Mouse (Mus musculus): ENCODE results near the gene Psmc3. TPM values are rescaled to one million over a fixed set of nuclear protein-coding genes. Genes with fewer than 3 reads are reported as not detected.

Psmc3 gene
- total and polyA plus RNA-seq, 3 experiments: 214 to 284 (median 257) TPM

GRCm38 (mm10) chr2:91069306-91070000 lies 15.6 kb downstream of the Psmc3 start:
- H3K4me1 ChIP-seq (ENCODE audit: control insufficient read depth in 1 of 2, insufficient read depth in 2 of 2): peaks cover 20 to 35% of the 10 kb centered on the region in 2 experiments
- H3K79me2 ChIP-seq (replicated peaks; ENCODE audit: control insufficient read depth, extremely low read depth, insufficient read depth, poor library complexity, severe bottlenecking): no peaks in the 10 kb centered on the region
- peak overlapping the region; percentile 71 to 89 (median 75) for H3K4me3 ChIP-seq (replicated peaks in 1 of 3; ENCODE audit: low read depth in 2 of 3, low read length in 2 of 3, poor library complexity in 1 of 3)
- H3K27ac ChIP-seq (ENCODE audit: insufficient read depth, low read depth): no peak overlapping the region
- H3K36me3 ChIP-seq (replicated peaks in 1 of 2; ENCODE audit: control insufficient read depth in 1 of 2, insufficient read depth in 1 of 2, low read length in 1 of 2): peaks cover 13 to 34% of the 10 kb centered on the region in 2 experiments
- H3K9ac ChIP-seq (ENCODE audit: insufficient read depth, low read depth): peak overlapping the region; percentile 54
- H3K27me3 ChIP-seq (replicated peaks): no peaks in the 10 kb centered on the region
- H3K9me3 ChIP-seq (replicated peaks; ENCODE audit: low read length): no peaks in the 10 kb centered on the region
- no peak for TF ChIP-seq JUND (conservative IDR thresholded peaks at IDR 0.05; ENCODE audit: low read depth, low read length)
- peak overlapping the region; percentile 52 for H3K4me2 ChIP-seq (ENCODE audit: insufficient read depth, low read depth, poor library complexity, severe bottlenecking)
- no peak for DNase-seq (ENCODE audit: extremely low read depth)
- in situ Hi-C loops (cut with MboI; ENCODE audit: low pct_ligation_motif_present, low pct_unique_long_range_greater_than_20kb, low sequenced_read_pairs): no loop called here
- dilution Hi-C loops (cut with MboI; ENCODE audit: extremely low pct_ligation_motif_present, extremely low pct_unique_long_range_greater_than_20kb, low sequenced_read_pairs): no loop called here

- Histone ChIP-seq H3K9ac (ENCODE audit: insufficient read depth, low read depth) (peak within 1 kb of the TSS; percentile 54), H3K4me3 (replicated peaks in 1 of 3; ENCODE audit: low read depth in 2 of 3, low read length in 2 of 3, poor library complexity in 1 of 3) (peak within 1 kb of the TSS; percentile 71 to 89 (median 75)), H3K9me3 (replicated peaks; ENCODE audit: low read length) (no peaks in the 10 kb centered on the region), H3K4me2 (ENCODE audit: insufficient read depth, low read depth, poor library complexity, severe bottlenecking) (peak within 1 kb of the TSS; percentile 52), H3K36me3 (replicated peaks in 1 of 2; ENCODE audit: control insufficient read depth in 1 of 2, insufficient read depth in 1 of 2, low read length in 1 of 2) (peaks cover 8 to 28% of the 10 kb centered on the region in 2 experiments), H3K27me3 (replicated peaks) (no peaks in the 10 kb centered on the region), H3K79me2 (replicated peaks; ENCODE audit: control insufficient read depth, extremely low read depth, insufficient read depth, poor library complexity, severe bottlenecking) (no peaks in the 10 kb centered on the region), H3K27ac (ENCODE audit: insufficient read depth, low read depth) (peak within 1 kb of the TSS; percentile 67), H3K4me1 (ENCODE audit: control insufficient read depth in 1 of 2, insufficient read depth in 2 of 2) (peaks cover 20 to 35% of the 10 kb centered on the region in 2 experiments)
- peak; percentile 95 for DNase-seq (ENCODE audit: extremely low read depth)
- in situ Hi-C loops (cut with MboI; ENCODE audit: low pct_ligation_motif_present, low pct_unique_long_range_greater_than_20kb, low sequenced_read_pairs): no loop called here
- dilution Hi-C loops (cut with MboI; ENCODE audit: extremely low pct_ligation_motif_present, extremely low pct_unique_long_range_greater_than_20kb, low sequenced_read_pairs): no loop called here
- TF ChIP-seq UBTF (IDR thresholded peaks at IDR 0.05; ENCODE audit: low read depth, low read length): peak; percentile 87; the same call in 1 of the 2 replicates
- peak; percentile 91 for TF ChIP-seq MEF2A (IDR thresholded peaks at IDR 0.05; ENCODE audit: borderline replicate concordance, low read depth, low read length)
- TF ChIP-seq POLR2AphosphoS2 (IDR thresholded peaks at IDR 0.05; ENCODE audit: low read depth, low read length): no peak
- peak; percentile 93 for TF ChIP-seq ELF1 (IDR thresholded peaks at IDR 0.05; ENCODE audit: low read depth, low read length)
- TF ChIP-seq E2F4 (IDR thresholded peaks at IDR 0.05; ENCODE audit: insufficient replicate concordance, low read depth, low read length): peak; percentile 29; the same call in 1 of the 2 replicates
- peak; percentile 78 for TF ChIP-seq MYC (IDR thresholded peaks at IDR 0.05; ENCODE audit: low read depth, low read length)
- no peak for TF ChIP-seq ZKSCAN1 (IDR thresholded peaks at IDR 0.05; ENCODE audit: borderline replicate concordance, low read depth, low read length)
- peak; percentile 70 for TF ChIP-seq RCOR1 (conservative IDR thresholded peaks at IDR 0.05; ENCODE audit: low read depth, low read length)
- peak; percentile 78 for TF ChIP-seq MAX (IDR thresholded peaks at IDR 0.05; ENCODE audit: low read length)
- TF ChIP-seq MAZ (IDR thresholded peaks at IDR 0.05; ENCODE audit: low read depth, low read length): peak; percentile 85
- TF ChIP-seq JUND (conservative IDR thresholded peaks at IDR 0.05; ENCODE audit: low read depth, low read length): peak; percentile 29; the same call in 1 of the 2 replicates
- peak; percentile 87 for TF ChIP-seq SIN3A (IDR thresholded peaks at IDR 0.05; ENCODE audit: low read length)
- peak; percentile 63; the same call in 1 of the 2 replicates for TF ChIP-seq EP300 (IDR thresholded peaks at IDR 0.05; ENCODE audit: low read length)
- peak; percentile 17 to 99; a peak in 2 of 4 replicates for TF ChIP-seq CTCF (conservative IDR thresholded peaks at IDR 0.05 in 1 of 2, IDR thresholded peaks at IDR 0.05 in 1 of 2; ENCODE audit: low read depth in 2 of 2, low read length in 2 of 2)
- peak; percentile 54 for TF ChIP-seq BHLHE40 (IDR thresholded peaks at IDR 0.05; ENCODE audit: low read depth, low read length)
- TF ChIP-seq ZC3H11A (IDR thresholded peaks at IDR 0.05; ENCODE audit: low read depth, low read length): peak; percentile 93
- peak; percentile 23 for TF ChIP-seq POLR2A (IDR thresholded peaks at IDR 0.05; ENCODE audit: low read depth, low read length)
- peak; percentile 84 for TF ChIP-seq TCF12 (IDR thresholded peaks at IDR 0.05; ENCODE audit: low read depth, low read length)
- TF ChIP-seq JUN (IDR thresholded peaks at IDR 0.05; ENCODE audit: insufficient read depth, low read depth, low read length): no peak
- TF ChIP-seq SMC3 (IDR thresholded peaks at IDR 0.05; ENCODE audit: low read depth, low read length): peak; percentile 98
- TF ChIP-seq TBP (conservative IDR thresholded peaks at IDR 0.05; ENCODE audit: low read depth, low read length): no peak
- TF ChIP-seq USF2 (conservative IDR thresholded peaks at IDR 0.05; ENCODE audit: low read depth, low read length): no peak
- TF ChIP-seq CHD1 (IDR thresholded peaks at IDR 0.05; ENCODE audit: low read depth, low read length): no peak
- peak; percentile 51; the same call in 1 of the 2 replicates for TF ChIP-seq NRF1 (IDR thresholded peaks at IDR 0.05; ENCODE audit: low read depth, low read length)
- TF ChIP-seq NELFE (IDR thresholded peaks at IDR 0.05; ENCODE audit: low read depth, low read length): peak; percentile 63
- TF ChIP-seq IRF4 (IDR thresholded peaks at IDR 0.05; ENCODE audit: low read depth, low read length): peak; percentile 84
- TF ChIP-seq USF1 (IDR thresholded peaks at IDR 0.05; ENCODE audit: low read depth, low read length): 0 out of 2 replicates have a peak, but pooled peaks have one; percentile 23
- peak; percentile 61 for TF ChIP-seq ZMIZ1 (IDR thresholded peaks at IDR 0.05; ENCODE audit: low read depth, low read length)
- TF ChIP-seq ZNF384 (IDR thresholded peaks at IDR 0.05; ENCODE audit: low read depth, low read length): peak; percentile 30; the same call in 1 of the 2 replicates
- peak; percentile 66 for TF ChIP-seq ETS1 (conservative IDR thresholded peaks at IDR 0.05; ENCODE audit: low read depth, low read length)
Measured at GRCm38 (mm10) chr2:91070076-91070800, 16.4 kb downstream of the Psmc3 start, which contains the start of gene Slc39a13. Gene Slc39a13 (minus strand): TSS chr2:91070417.

Measured in CH12.LX (cell line).